Mouse (Mus musculus): Measurements from ENCODE around the gene Npb. TPM values are rescaled to one million over a fixed set of nuclear protein-coding genes. Genes with fewer than 3 reads are reported as not detected.

The Npb gene
- total and polyA plus RNA-seq, 3 experiments = 1.9 to 3.8 TPM; not detected in 1

GRCm38 (mm10) chr11:120578694-120579243 is 29.5 kb upstream of the Npb start:
- no peaks in the 10 kb centered on the region for H3K27me3 ChIP-seq (ENCODE audit: insufficient read depth, low read length)
- no peaks in the 10 kb centered on the region for H3K9me3 ChIP-seq (replicated peaks)
- DNase-seq (ENCODE audit: low spot score) (no peak), ATAC-seq (ENCODE audit: extremely low read depth, insufficient number of reproducible peaks, low FRiP score, poor library complexity, severe bottlenecking) (no peak)
- H3K36me3 ChIP-seq (replicated peaks) = peaks cover 68% of the 10 kb centered on the region
- H3K4me3 ChIP-seq (ENCODE audit: low read depth, low read length) = peak overlapping the region; percentile 81; the same call in 1 of the 2 replicates
- TF ChIP-seq TAL1 (conservative IDR thresholded peaks at IDR 0.05; ENCODE audit: low read depth, low read length) (no peak), GATA2 (IDR thresholded peaks at IDR 0.05; ENCODE audit: borderline replicate concordance, low read depth, low read length) (0 out of 2 replicates have a peak, but pooled peaks have one; percentile 3)
- peaks cover 69% of the 10 kb centered on the region for H3K4me1 ChIP-seq (ENCODE audit: insufficient read depth, low read depth, low read length)

DNA sequence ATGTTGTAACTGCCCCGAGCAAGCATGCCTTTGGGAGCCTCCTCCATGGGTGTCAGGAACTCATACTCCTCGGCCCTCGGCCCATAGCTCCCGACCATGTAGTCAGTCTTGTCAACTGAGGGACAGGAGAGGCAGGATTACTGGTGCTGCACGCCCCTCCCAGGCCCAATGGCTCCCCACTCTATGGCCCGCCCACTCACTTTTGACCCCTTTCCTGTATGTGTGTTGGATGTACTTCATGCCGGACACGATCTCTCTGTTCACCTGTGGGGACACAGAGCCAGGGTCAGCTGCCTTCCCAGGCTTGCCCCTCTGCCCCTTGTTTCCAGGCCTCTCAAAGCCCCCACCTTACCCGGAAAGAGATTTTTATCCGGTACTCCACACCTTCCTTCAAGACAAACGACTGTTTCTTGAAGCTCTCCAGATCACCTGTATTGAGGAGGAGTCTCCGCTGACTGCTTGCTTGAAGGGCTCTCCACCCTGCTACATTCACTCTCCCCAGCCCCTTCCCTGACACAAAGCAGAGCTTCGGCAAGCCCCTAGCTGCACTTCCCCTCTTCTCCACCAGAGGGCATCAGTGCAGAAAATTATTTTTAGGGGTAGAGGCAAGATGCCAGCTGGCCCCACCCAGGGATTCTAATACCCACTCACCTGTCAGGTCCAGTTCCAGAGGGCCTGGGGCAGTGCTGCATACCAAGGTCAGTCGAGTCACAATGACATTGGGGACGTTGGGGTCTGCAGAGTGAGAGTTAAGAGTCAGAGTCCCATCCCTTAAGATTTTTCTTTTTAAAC is 28.8 kb upstream of the Npb start:
- Histone ChIP-seq H3K36me3 (replicated peaks) (peaks cover 74% of the 10 kb centered on the region), H3K4me3 (ENCODE audit: low read depth, low read length) (peak overlapping the region; percentile 81; the same call in 1 of the 2 replicates), H3K4me1 (ENCODE audit: insufficient read depth, low read depth, low read length) (peaks cover 65% of the 10 kb centered on the region), H3K9me3 (replicated peaks) (no peaks in the 10 kb centered on the region; the same call in 1 of the 2 replicates), H3K27me3 (ENCODE audit: insufficient read depth, low read length) (no peaks in the 10 kb centered on the region)
- TF ChIP-seq POLR2AphosphoS5 (IDR thresholded peaks at IDR 0.05; ENCODE audit: insufficient replicate concordance, low read depth, low read length) (no peak), CTCF (IDR thresholded peaks at IDR 0.05; ENCODE audit: low read depth, low read length) (peak; percentile 98), TAL1 (conservative IDR thresholded peaks at IDR 0.05; ENCODE audit: low read depth, low read length) (no peak), GATA2 (IDR thresholded peaks at IDR 0.05; ENCODE audit: borderline replicate concordance, low read depth, low read length) (no peak)
- DNase-seq (ENCODE audit: low spot score) (peak; percentile 67), ATAC-seq (ENCODE audit: extremely low read depth, insufficient number of reproducible peaks, low FRiP score, poor library complexity, severe bottlenecking) (0 out of 2 replicates have a peak, but pooled peaks have one; percentile 25)

DNA sequence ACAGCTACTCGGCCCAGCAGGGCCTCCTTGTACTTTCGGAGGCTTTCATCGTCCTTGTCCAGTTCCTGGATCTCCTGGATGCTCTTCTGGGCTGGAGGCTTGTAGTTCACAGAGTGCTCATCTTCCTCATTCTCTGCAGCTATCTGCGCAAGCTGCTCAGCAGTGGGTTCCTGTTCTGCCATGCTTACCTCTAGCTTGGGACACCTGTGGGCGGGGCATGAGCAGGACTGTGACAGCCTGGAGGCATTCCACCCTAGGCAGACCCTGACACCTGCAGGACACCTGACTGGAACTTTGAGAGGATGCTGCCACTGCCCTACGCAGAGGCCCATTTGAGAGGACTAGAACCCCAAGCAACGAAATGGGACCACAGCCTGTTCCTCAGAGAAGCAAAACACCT is 28.1 kb upstream of the Npb start:
- Histone ChIP-seq H3K4me1 (ENCODE audit: insufficient read depth, low read depth, low read length) (peaks cover 60% of the 10 kb centered on the region), H3K27me3 (ENCODE audit: insufficient read depth, low read length) (no peaks in the 10 kb centered on the region), H3K4me3 (ENCODE audit: low read depth, low read length) (peak overlapping the region; percentile 81), H3K9me3 (replicated peaks) (no peaks in the 10 kb centered on the region; the same call in 1 of the 2 replicates), H3K36me3 (replicated peaks) (peaks cover 75% of the 10 kb centered on the region)
- TF ChIP-seq CTCF (IDR thresholded peaks at IDR 0.05; ENCODE audit: low read depth, low read length) (no peak), GATA1 (IDR thresholded peaks at IDR 0.05; ENCODE audit: borderline replicate concordance, low read length) (no peak), GATA2 (IDR thresholded peaks at IDR 0.05; ENCODE audit: borderline replicate concordance, low read depth, low read length) (no peak), POLR2AphosphoS5 (IDR thresholded peaks at IDR 0.05; ENCODE audit: insufficient replicate concordance, low read depth, low read length) (no peak), TAL1 (conservative IDR thresholded peaks at IDR 0.05; ENCODE audit: low read depth, low read length) (no peak)
- 0 out of 2 replicates have a peak, but pooled peaks have one; percentile 23 for ATAC-seq (ENCODE audit: extremely low read depth, insufficient number of reproducible peaks, low FRiP score, poor library complexity, severe bottlenecking)
- DNase-seq (ENCODE audit: low spot score) = no peak

- H3K4me1 ChIP-seq (ENCODE audit: insufficient read depth, low read depth, low read length) = peaks cover 56% of the 10 kb centered on the region
- ATAC-seq (ENCODE audit: extremely low read depth, insufficient number of reproducible peaks, low FRiP score, poor library complexity, severe bottlenecking) (no peak), DNase-seq (ENCODE audit: low spot score) (peak; percentile 38)
- peak overlapping the region; percentile 81 for H3K4me3 ChIP-seq (ENCODE audit: low read depth, low read length)
- no peaks in the 10 kb centered on the region for H3K27me3 ChIP-seq (ENCODE audit: insufficient read depth, low read length)
- TF ChIP-seq GATA2 (IDR thresholded peaks at IDR 0.05; ENCODE audit: borderline replicate concordance, low read depth, low read length) (no peak), TAL1 (conservative IDR thresholded peaks at IDR 0.05; ENCODE audit: low read depth, low read length) (no peak), CTCF (IDR thresholded peaks at IDR 0.05; ENCODE audit: low read depth, low read length) (no peak), POLR2AphosphoS5 (IDR thresholded peaks at IDR 0.05; ENCODE audit: insufficient replicate concordance, low read depth, low read length) (no peak), GATA1 (IDR thresholded peaks at IDR 0.05; ENCODE audit: borderline replicate concordance, low read length) (no peak)
- no peaks in the 10 kb centered on the region; the same call in 1 of the 2 replicates for H3K9me3 ChIP-seq (replicated peaks)
- H3K36me3 ChIP-seq (replicated peaks) = peaks cover 78% of the 10 kb centered on the region
These were observed 27.4 kb upstream of the Npb start for GRCm38 (mm10) chr11:120580871-120581331.

GRCm38 (mm10) chr11:120581490-120582267 is 26.6 kb upstream of the Npb start, which contains the start of gene Arhgdia:
Gene Arhgdia, minus strand, starts transcription at chr11:120581624.
- H3K27me3 ChIP-seq (ENCODE audit: insufficient read depth, low read length) = no peaks in the 10 kb centered on the region
- TF ChIP-seq GATA1 (IDR thresholded peaks at IDR 0.05; ENCODE audit: borderline replicate concordance, low read length) (no peak), GATA2 (IDR thresholded peaks at IDR 0.05; ENCODE audit: borderline replicate concordance, low read depth, low read length) (no peak), TAL1 (conservative IDR thresholded peaks at IDR 0.05; ENCODE audit: low read depth, low read length) (no peak), CTCF (IDR thresholded peaks at IDR 0.05; ENCODE audit: low read depth, low read length) (no peak), POLR2AphosphoS5 (IDR thresholded peaks at IDR 0.05; ENCODE audit: insufficient replicate concordance, low read depth, low read length) (no peak)
- peak within 1 kb of the TSS; percentile 81 for H3K4me3 ChIP-seq (ENCODE audit: low read depth, low read length)
- peaks cover 78% of the 10 kb centered on the region for H3K36me3 ChIP-seq (replicated peaks)
- peak; percentile 93 for DNase-seq (ENCODE audit: low spot score)
- ATAC-seq (ENCODE audit: extremely low read depth, insufficient number of reproducible peaks, low FRiP score, poor library complexity, severe bottlenecking) = no peak
- no peaks in the 10 kb centered on the region; the same call in 1 of the 2 replicates for H3K9me3 ChIP-seq (replicated peaks)
- H3K4me1 ChIP-seq (ENCODE audit: insufficient read depth, low read depth, low read length) = peaks cover 49% of the 10 kb centered on the region
